Mouse (Mus musculus): ENCODE results near the gene Rhbdf1. TPM values are rescaled to one million over a fixed set of nuclear protein-coding genes. Genes with fewer than 3 reads are reported as not detected.

The Rhbdf1 gene
- total and polyA plus RNA-seq, 3 experiments: 0.30 to 2.5 (median 0.91) TPM

DNA sequence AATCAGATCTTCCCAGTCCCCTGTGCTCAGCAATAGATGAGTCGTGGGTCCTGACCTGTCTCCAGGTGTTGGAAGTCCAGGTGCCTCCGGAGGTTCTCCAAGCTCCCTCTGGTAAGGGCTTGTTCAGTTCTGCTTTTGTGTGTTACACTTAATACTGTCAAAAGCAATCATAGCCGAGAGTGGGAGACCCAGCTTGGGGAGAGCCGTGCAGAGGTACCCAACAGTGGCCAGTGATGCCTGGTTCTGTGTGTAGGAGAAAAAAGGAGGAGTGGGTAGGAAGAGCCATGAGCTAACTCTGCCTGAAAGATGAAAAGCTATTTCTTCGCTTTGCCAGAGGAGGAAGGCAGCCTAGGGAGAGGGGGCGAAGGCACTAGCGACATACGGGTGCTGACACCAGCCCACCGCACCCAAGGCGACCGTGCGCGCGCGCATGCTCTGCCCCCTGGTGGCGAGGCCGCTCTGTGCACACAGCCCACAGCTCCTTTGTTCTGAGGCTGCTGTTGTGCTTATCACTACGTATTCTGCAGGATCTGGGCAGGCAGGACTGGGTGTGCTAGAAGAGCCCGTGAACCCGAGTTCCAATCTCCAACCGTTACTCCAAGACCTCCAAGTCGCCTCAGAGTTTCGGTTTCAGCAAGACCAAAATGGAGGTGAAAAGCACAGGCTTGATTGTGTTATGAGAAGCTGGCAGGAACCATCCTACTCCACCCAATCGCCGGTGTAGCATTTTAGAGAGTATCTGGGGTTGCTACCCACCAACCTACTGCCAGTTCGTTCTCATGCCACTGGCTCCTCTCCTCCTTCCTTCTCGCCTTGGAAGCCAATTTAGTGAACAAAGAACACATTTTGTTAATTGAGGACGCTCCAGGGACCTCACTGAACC lies 59.9 kb downstream of the Rhbdf1 start:
- Histone ChIP-seq H3K4me1 (ENCODE audit: insufficient read depth, low read depth, low read length) (peaks cover 10% of the 10 kb centered on the region), H3K9me3 (replicated peaks) (no peaks in the 10 kb centered on the region), H3K4me3 (ENCODE audit: low read depth, low read length) (peak overlapping the region; percentile 10; the same call in 1 of the 2 replicates), H3K27me3 (ENCODE audit: insufficient read depth, low read length) (peaks cover 34% of the 10 kb centered on the region), H3K36me3 (replicated peaks) (no peaks in the 10 kb centered on the region)
- DNase-seq (ENCODE audit: low spot score) (peak; percentile 35), ATAC-seq (ENCODE audit: extremely low read depth, insufficient number of reproducible peaks, low FRiP score, poor library complexity, severe bottlenecking) (no peak)
- TF ChIP-seq GATA1 (IDR thresholded peaks at IDR 0.05; ENCODE audit: borderline replicate concordance, low read length) (no peak), CTCF (IDR thresholded peaks at IDR 0.05; ENCODE audit: low read depth, low read length) (peak; percentile 85)

DNA sequence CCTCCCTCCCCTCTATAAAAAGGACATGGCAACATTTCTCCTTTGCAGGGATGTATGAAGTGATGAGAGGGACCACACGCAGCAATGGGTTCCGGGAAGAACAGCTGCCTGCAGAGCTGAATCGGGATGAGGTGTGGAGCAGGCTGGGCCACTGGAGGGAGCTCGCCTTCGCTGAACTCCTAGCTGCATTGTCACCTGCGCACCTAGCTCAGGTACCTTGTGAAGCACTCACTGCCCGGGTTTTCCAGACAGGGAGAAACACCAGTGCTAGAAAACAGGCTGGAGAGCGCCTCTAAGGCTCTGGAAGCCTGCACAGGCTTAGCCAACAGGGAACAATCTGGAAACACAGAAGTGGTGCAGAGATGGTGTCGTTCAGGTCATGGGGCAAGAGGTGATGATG lies 60.6 kb downstream of the Rhbdf1 start:
- no peak for TF ChIP-seq CTCF (IDR thresholded peaks at IDR 0.05; ENCODE audit: low read depth, low read length)
- TF ChIP-seq TAL1 (conservative IDR thresholded peaks at IDR 0.05; ENCODE audit: low read depth, low read length): no peak
- TF ChIP-seq GATA2 (IDR thresholded peaks at IDR 0.05; ENCODE audit: borderline replicate concordance, low read depth, low read length): no peak
- no peak for TF ChIP-seq POLR2AphosphoS5 (IDR thresholded peaks at IDR 0.05; ENCODE audit: insufficient replicate concordance, low read depth, low read length)
- no peak for TF ChIP-seq GATA1 (IDR thresholded peaks at IDR 0.05; ENCODE audit: borderline replicate concordance, low read length)

DNA sequence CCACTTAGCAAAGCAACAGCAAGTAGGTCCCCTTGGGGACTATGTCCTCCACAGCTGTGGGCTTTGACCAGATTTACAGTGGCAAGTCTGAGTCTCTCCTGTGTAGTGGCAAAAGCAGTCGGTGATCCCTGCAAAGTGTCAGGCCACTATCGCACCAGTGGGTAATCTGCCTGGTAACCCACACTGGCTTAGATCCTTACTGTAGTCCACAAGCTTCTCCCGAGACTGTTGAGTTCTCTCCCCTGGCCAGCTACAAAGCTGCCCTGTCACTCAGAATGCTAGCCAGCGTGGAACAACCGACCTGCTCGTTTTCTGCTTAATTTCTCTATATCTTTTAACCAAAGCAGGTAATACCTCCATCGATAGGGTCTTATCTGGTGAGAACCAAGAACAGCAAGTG lies 61.8 kb downstream of the Rhbdf1 start:
- no peaks in the 10 kb centered on the region for H3K9me3 ChIP-seq (replicated peaks)
- H3K4me1 ChIP-seq (ENCODE audit: insufficient read depth, low read depth, low read length): peaks cover 10% of the 10 kb centered on the region
- no peak for TF ChIP-seq GATA2 (IDR thresholded peaks at IDR 0.05; ENCODE audit: borderline replicate concordance, low read depth, low read length)
- TF ChIP-seq GATA1 (IDR thresholded peaks at IDR 0.05; ENCODE audit: borderline replicate concordance, low read length): no peak
- no peak for TF ChIP-seq TAL1 (conservative IDR thresholded peaks at IDR 0.05; ENCODE audit: low read depth, low read length)
- TF ChIP-seq POLR2AphosphoS5 (IDR thresholded peaks at IDR 0.05; ENCODE audit: insufficient replicate concordance, low read depth, low read length): no peak
- no peak for TF ChIP-seq CTCF (IDR thresholded peaks at IDR 0.05; ENCODE audit: low read depth, low read length)
- H3K27me3 ChIP-seq (ENCODE audit: insufficient read depth, low read length): peaks cover 26% of the 10 kb centered on the region
- H3K4me3 ChIP-seq (ENCODE audit: low read depth, low read length): no peak overlapping the region
- no peak for DNase-seq (ENCODE audit: low spot score)
- ATAC-seq (ENCODE audit: extremely low read depth, insufficient number of reproducible peaks, low FRiP score, poor library complexity, severe bottlenecking): no peak
- no peaks in the 10 kb centered on the region for H3K36me3 ChIP-seq (replicated peaks)

More for the DNA sequence above, 60.6 kb downstream of the Rhbdf1 start:
- ATAC-seq (ENCODE audit: extremely low read depth, insufficient number of reproducible peaks, low FRiP score, poor library complexity, severe bottlenecking) (no peak), DNase-seq (ENCODE audit: low spot score) (no peak)
- no peaks in the 10 kb centered on the region for H3K36me3 ChIP-seq (replicated peaks)
- H3K4me3 ChIP-seq (ENCODE audit: low read depth, low read length): no peak overlapping the region
- H3K9me3 ChIP-seq (replicated peaks): no peaks in the 10 kb centered on the region
- H3K4me1 ChIP-seq (ENCODE audit: insufficient read depth, low read depth, low read length): peaks cover 10% of the 10 kb centered on the region
- peaks cover 30% of the 10 kb centered on the region for H3K27me3 ChIP-seq (ENCODE audit: insufficient read depth, low read length)

Other genes starting within 250 kb of the Rhbdf1 start
- not detected in 2 replicates for gene Nsg2, start 221.8 kb downstream of the Rhbdf1 start, total RNA-seq (2014; fragmentation: Nextera tagmentation)
- 0.46 and 0.49 TPM in 2 replicates for gene Nsg2, start 221.8 kb downstream of the Rhbdf1 start, total RNA-seq (2017)
- not detected in 2 replicates for gene Nsg2, start 221.8 kb downstream of the Rhbdf1 start, polyA plus RNA-seq (2012)
- 2.3 and 4.6 TPM in 2 replicates for gene Il9r, start 22.0 kb downstream of the Rhbdf1 start, total RNA-seq (2014; fragmentation: Nextera tagmentation)
- gene Il9r, start 22.0 kb downstream of the Rhbdf1 start, total RNA-seq (2017): 5.7 and 6.9 TPM in 2 replicates
- 2.6 and 4.0 TPM in 2 replicates for gene Il9r, start 22.0 kb downstream of the Rhbdf1 start, polyA plus RNA-seq (2012)
- gene Snrnp25, start 16.9 kb downstream of the Rhbdf1 start, total RNA-seq (2014; fragmentation: Nextera tagmentation): 9.2 and 20.0 TPM in 2 replicates
- 62.5 and 68.7 TPM in 2 replicates for gene Snrnp25, start 16.9 kb downstream of the Rhbdf1 start, total RNA-seq (2017)
- 65.6 and 74.4 TPM in 2 replicates for gene Snrnp25, start 16.9 kb downstream of the Rhbdf1 start, polyA plus RNA-seq (2012)
- 13.7 and 22.0 TPM in 2 replicates for gene Mpg, start 4.2 kb upstream of the Rhbdf1 start, total RNA-seq (2014; fragmentation: Nextera tagmentation)
- gene Mpg, start 4.2 kb upstream of the Rhbdf1 start, total RNA-seq (2017): 12.7 and 17.0 TPM in 2 replicates
- 13.4 and 14.2 TPM in 2 replicates for gene Mpg, start 4.2 kb upstream of the Rhbdf1 start, polyA plus RNA-seq (2012)
- 90.6 and 121 TPM in 2 replicates for gene Nprl3, start 45.4 kb upstream of the Rhbdf1 start, total RNA-seq (2014; fragmentation: Nextera tagmentation)
- 26.3 and 27.0 TPM in 2 replicates for gene Nprl3, start 45.4 kb upstream of the Rhbdf1 start, total RNA-seq (2017)
- 106 and 134 TPM in 2 replicates for gene Nprl3, start 45.4 kb upstream of the Rhbdf1 start, polyA plus RNA-seq (2012)
- gene Hba-x, start 54.1 kb upstream of the Rhbdf1 start, total RNA-seq (2014; fragmentation: Nextera tagmentation): not detected in 2 replicates
- not detected in 2 replicates for gene Hba-x, start 54.1 kb upstream of the Rhbdf1 start, total RNA-seq (2017)
- gene Hba-x, start 54.1 kb upstream of the Rhbdf1 start, polyA plus RNA-seq (2012): 0.09 TPM in 1 of 2 replicates, not detected in the other
- 230 and 2,260 TPM in 2 replicates for gene Hba-a1, start 61.2 kb upstream of the Rhbdf1 start, total RNA-seq (2014; fragmentation: Nextera tagmentation)
- gene Hba-a1, start 61.2 kb upstream of the Rhbdf1 start, total RNA-seq (2017): 242 and 325 TPM in 2 replicates
- 3,927 and 4,410 TPM in 2 replicates for gene Hba-a1, start 61.2 kb upstream of the Rhbdf1 start, polyA plus RNA-seq (2012)
- gene Hbq1b, start 64.7 kb upstream of the Rhbdf1 start, total RNA-seq (2014; fragmentation: Nextera tagmentation): 9.1 and 11.6 TPM in 2 replicates
- 0.41 and 0.87 TPM in 2 replicates for gene Hbq1b, start 64.7 kb upstream of the Rhbdf1 start, total RNA-seq (2017)
- 0.70 and 0.87 TPM in 2 replicates for gene Hbq1b, start 64.7 kb upstream of the Rhbdf1 start, polyA plus RNA-seq (2012)
- 268 and 4,240 TPM in 2 replicates for gene Hba-a2, start 74.2 kb upstream of the Rhbdf1 start, total RNA-seq (2014; fragmentation: Nextera tagmentation)
- gene Hba-a2, start 74.2 kb upstream of the Rhbdf1 start, total RNA-seq (2017): 683 and 890 TPM in 2 replicates
- 1,087 and 1,500 TPM in 2 replicates for gene Hba-a2, start 74.2 kb upstream of the Rhbdf1 start, polyA plus RNA-seq (2012)
- not detected in 2 replicates for gene Hbq1a, start 77.8 kb upstream of the Rhbdf1 start, total RNA-seq (2014; fragmentation: Nextera tagmentation)
- not detected in 2 replicates for gene Hbq1a, start 77.8 kb upstream of the Rhbdf1 start, total RNA-seq (2017)
- gene Hbq1a, start 77.8 kb upstream of the Rhbdf1 start, polyA plus RNA-seq (2012): not detected in 2 replicates
- not detected in 2 replicates for gene Sh3pxd2b, start 125.5 kb upstream of the Rhbdf1 start, total RNA-seq (2014; fragmentation: Nextera tagmentation)
- 0.12 and 0.16 TPM in 2 replicates for gene Sh3pxd2b, start 125.5 kb upstream of the Rhbdf1 start, total RNA-seq (2017)
- not detected in 2 replicates for gene Sh3pxd2b, start 125.5 kb upstream of the Rhbdf1 start, polyA plus RNA-seq (2012)
- gene Ubtd2, start 233.1 kb upstream of the Rhbdf1 start, total RNA-seq (2014; fragmentation: Nextera tagmentation): not detected in 2 replicates
- 0.11 and 0.46 TPM in 2 replicates for gene Ubtd2, start 233.1 kb upstream of the Rhbdf1 start, total RNA-seq (2017)
- 0.29 and 0.33 TPM in 2 replicates for gene Ubtd2, start 233.1 kb upstream of the Rhbdf1 start, polyA plus RNA-seq (2012)

Measured in G1E (cell line).